7 mouse cellular contexts compared by ENCODE assay signal in the genomic region with DNA sequence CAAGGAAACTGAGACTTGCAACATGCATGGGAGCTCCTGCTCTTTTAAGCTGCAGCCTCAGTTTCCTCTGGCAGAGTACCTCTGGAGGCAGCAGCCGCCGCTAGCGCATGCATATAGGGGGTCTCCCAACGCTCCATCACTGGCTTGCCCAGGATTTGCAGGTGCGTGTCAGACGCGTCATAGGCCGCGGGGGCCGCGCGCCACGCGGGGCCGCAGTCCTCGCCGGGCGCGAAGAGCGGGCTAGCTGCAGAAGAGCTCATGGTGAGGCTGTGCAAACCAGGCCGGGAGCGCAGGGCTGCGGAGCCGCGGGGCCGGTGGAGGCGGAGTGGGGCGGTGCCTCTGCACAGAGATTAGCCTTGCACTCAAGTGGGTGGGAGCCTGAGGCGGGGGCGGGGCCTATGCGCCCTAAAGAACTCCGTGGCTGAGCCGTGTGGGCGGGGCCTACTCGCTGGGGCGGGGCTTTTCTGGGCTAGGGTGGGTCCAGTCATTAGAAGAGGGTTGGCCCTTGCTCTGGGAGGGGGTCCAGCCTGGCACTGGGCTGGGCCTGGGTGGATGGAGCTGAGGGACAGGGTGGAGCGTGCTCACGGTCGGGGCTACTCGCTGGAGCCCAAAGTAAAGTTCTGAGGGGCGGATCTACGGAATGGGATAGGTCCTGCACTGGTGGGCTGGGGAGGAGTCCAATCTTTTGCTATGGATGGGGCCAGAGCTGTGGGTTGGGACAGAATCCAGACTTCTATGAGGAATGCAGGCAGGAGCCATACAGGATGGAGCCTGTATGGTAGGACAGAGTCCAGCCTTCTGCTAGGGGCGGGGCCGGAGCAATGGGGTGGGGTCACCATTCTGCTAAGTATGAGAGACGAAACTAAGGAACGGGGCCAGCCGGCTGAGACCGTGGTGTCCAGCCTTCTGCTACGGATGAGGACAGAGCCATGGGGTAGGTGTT. TPM values are rescaled to one million over a fixed set of nuclear protein-coding genes. Genes with fewer than 3 reads are reported as not detected.
A peak's percentile ranks its signal among the peaks of the same experiment; 100 is the strongest.
DNase-seq lines count a peak whose midpoint lies in the region; ATAC-seq lines count a peak whose summit lies in the region.

A gene (minus strand): TSS at position 371 of the 943 bp plus-strand sequence.
A gene (plus strand): TSS at position 845 of the 943 bp plus-strand sequence.

- peaks cover 30% of the 10 kb centered on the region for H3K36me3 ChIP-seq in embryonic facial prominence, embryonic 12.5 days
- H3K36me3 ChIP-seq in limb, embryonic 11.5 days (ENCODE audit: control insufficient read depth, insufficient read depth, low read length) = peaks cover 14% of the 10 kb centered on the region
- H3K36me3 ChIP-seq in midbrain, embryonic 14.5 days (ENCODE audit: control insufficient read depth, insufficient read depth, low read length) = peaks cover 29% of the 10 kb centered on the region

- no peaks in the 10 kb centered on the region for H3K27me3 ChIP-seq in embryonic facial prominence, embryonic 12.5 days
- H3K27me3 ChIP-seq in limb, embryonic 11.5 days (ENCODE audit: control insufficient read depth, insufficient read depth, low read length) = no peaks in the 10 kb centered on the region
- H3K27me3 ChIP-seq in midbrain, embryonic 14.5 days (ENCODE audit: control insufficient read depth, insufficient read depth, low read length) = no peaks in the 10 kb centered on the region

- peak; percentile 90 for ATAC-seq in embryonic facial prominence, embryonic 12.5 days (ENCODE audit: insufficient number of reproducible peaks, insufficient read depth, low FRiP score, low TSS enrichment)
- ATAC-seq in limb, embryonic 11.5 days (ENCODE audit: insufficient number of reproducible peaks, low FRiP score, low TSS enrichment, low read depth) = peak; percentile 91
- ATAC-seq in midbrain, embryonic 14.5 days (ENCODE audit: low FRiP score, low TSS enrichment) = peak; percentile 77

- H3K9me3 ChIP-seq in embryonic facial prominence, embryonic 12.5 days = no peaks in the 10 kb centered on the region
- no peaks in the 10 kb centered on the region for H3K9me3 ChIP-seq in limb, embryonic 11.5 days (ENCODE audit: control insufficient read depth, low read length)
- H3K9me3 ChIP-seq in midbrain, embryonic 14.5 days (ENCODE audit: control insufficient read depth, low read length) = no peaks in the 10 kb centered on the region

- peak within 1 kb of the TSS; percentile 57 for H3K4me3 ChIP-seq in embryonic facial prominence, embryonic 12.5 days
- peak within 1 kb of the TSS; percentile 36 for H3K4me3 ChIP-seq in limb, embryonic 11.5 days (ENCODE audit: low read depth, low read length)
- H3K4me3 ChIP-seq in midbrain, embryonic 14.5 days (replicated peaks; ENCODE audit: low read depth, low read length) = peak within 1 kb of the TSS; percentile 37

- H3K9ac ChIP-seq in embryonic facial prominence, embryonic 12.5 days = peak within 1 kb of the TSS; percentile 67
- H3K9ac ChIP-seq in limb, embryonic 11.5 days (ENCODE audit: low read length) = peak within 1 kb of the TSS; percentile 60
- peak within 1 kb of the TSS; percentile 60 for H3K9ac ChIP-seq in midbrain, embryonic 14.5 days (replicated peaks; ENCODE audit: low read length)

- peak within 1 kb of the TSS; percentile 89 for H3K4me2 ChIP-seq in embryonic facial prominence, embryonic 12.5 days (replicated peaks)
- peak within 1 kb of the TSS; percentile 76 for H3K4me2 ChIP-seq in limb, embryonic 11.5 days (ENCODE audit: low read depth, severe bottlenecking)
- peak within 1 kb of the TSS; percentile 75 for H3K4me2 ChIP-seq in midbrain, embryonic 14.5 days (ENCODE audit: low read length)

- DNase-seq in adrenal gland, postnatal 25 days = peak; percentile 99
- DNase-seq in heart, adult 11 months = peak; percentile 100
- peak; percentile 97 for DNase-seq in kidney, adult 18-20 months
- DNase-seq in limb, embryonic 11.5 days (ENCODE audit: low spot score) = peak; percentile 98
- peak; percentile 93 for DNase-seq in midbrain, embryonic 14.5 days
- DNase-seq in spleen, adult 18-20 months = peak; percentile 93 to 98

- peak within 1 kb of the TSS; percentile 97 for H3K27ac ChIP-seq in embryonic facial prominence, embryonic 12.5 days
- peak within 1 kb of the TSS; percentile 86 for H3K27ac ChIP-seq in limb, embryonic 11.5 days (replicated peaks; ENCODE audit: low read depth, low read length)
- H3K27ac ChIP-seq in midbrain, embryonic 14.5 days (replicated peaks; ENCODE audit: low read depth, low read length) = peak within 1 kb of the TSS; percentile 78

- WGBS in embryonic facial prominence, embryonic 12.5 days = under 1% methylated on average over 49 of the region's 49 CpGs
- under 1% methylated on average over 49 of the region's 49 CpGs for WGBS in limb, embryonic 11.5 days
- 1% methylated on average over 49 of the region's 49 CpGs for WGBS in midbrain, embryonic 14.5 days

- peaks cover 29% of the 10 kb centered on the region for H3K4me1 ChIP-seq in embryonic facial prominence, embryonic 12.5 days
- peaks cover 25% of the 10 kb centered on the region for H3K4me1 ChIP-seq in limb, embryonic 11.5 days (ENCODE audit: control insufficient read depth, insufficient read depth, low read length)
- H3K4me1 ChIP-seq in midbrain, embryonic 14.5 days (ENCODE audit: control insufficient read depth, insufficient read depth, low read length) = peaks cover 27% of the 10 kb centered on the region

RNA-seq across cellular contexts. Expression of the first gene that starts in this region (rescaled TPM):
- 326 and 398 TPM in 2 replicates for total RNA-seq in adrenal gland, postnatal 25 days (2021)
- 33.8 and 38.6 TPM in 2 replicates for polyA plus RNA-seq in embryonic facial prominence, embryonic 12.5 days (2016; fragmentation: Nextera tagmentation; extraction: Ambion mirVana)
- 18.9 and 20.1 TPM in 2 replicates for polyA plus RNA-seq in limb, embryonic 11.5 days (2014; fragmentation: Nextera tagmentation; extraction: Ambion mirVana)
- 15.1 and 16.7 TPM in 2 replicates for polyA plus RNA-seq in midbrain, embryonic 14.5 days (2014; fragmentation: Nextera tagmentation; extraction: Ambion mirVana)

RNA-seq across cellular contexts. Expression of the second gene that starts in this region (rescaled TPM):
- 111 and 117 TPM in 2 replicates for total RNA-seq in adrenal gland, postnatal 25 days (2021)
- 70.7 and 71.8 TPM in 2 replicates for polyA plus RNA-seq in embryonic facial prominence, embryonic 12.5 days (2016; fragmentation: Nextera tagmentation; extraction: Ambion mirVana)
- 51.7 and 55.6 TPM in 2 replicates for polyA plus RNA-seq in limb, embryonic 11.5 days (2014; fragmentation: Nextera tagmentation; extraction: Ambion mirVana)
- 42.5 and 49.3 TPM in 2 replicates for polyA plus RNA-seq in midbrain, embryonic 14.5 days (2014; fragmentation: Nextera tagmentation; extraction: Ambion mirVana)

Comparison
In these comparisons a context has a peak if more than half of its experiments do, and no peak if none do; other contexts are left out.
1. Peak in every context shown above with its lines: DNase-seq, ATAC-seq, H3K4me3 ChIP-seq and H3K27ac ChIP-seq.